Mouse (Mus musculus) embryonic facial prominence, embryonic 13.5 days (tissue): Measurements from ENCODE around the gene Cnfn. TPM values are rescaled to one million over a fixed set of nuclear protein-coding genes. Genes with fewer than 3 reads are reported as not detected.

Experiments used
- ATAC-seq: fragments of 200-750 bp; cut with Nextera tagmentation; 2 replicates; pipeline ENCODE4 v1.8.0; 2017; ENCODE audit warnings: low read depth; ENCODE audit not compliant: insufficient number of reproducible peaks, insufficient read depth, low FRiP score, low TSS enrichment
- H3K27ac ChIP-seq: fragments of 300-500 bp; sonication (generic); 2 replicates; pipeline ENCODE4 v1.5.1; 2015; ENCODE audit warnings: moderate library complexity, mild to moderate bottlenecking, inconsistent platforms
- H3K27me3 ChIP-seq: fragments of 300-500 bp; sonication (generic); 2 replicates; pipeline ENCODE4 v1.6.1; 2015; ENCODE audit warnings: mild to moderate bottlenecking, inconsistent platforms
- H3K36me3 ChIP-seq: fragments of 300-500 bp; sonication (generic); 2 replicates; pipeline ENCODE4 v1.6.1; 2015; ENCODE audit warnings: mild to moderate bottlenecking, inconsistent platforms
- H3K4me1 ChIP-seq: fragments of 300-500 bp; sonication (generic); 2 replicates; pipeline ENCODE4 v1.6.1; 2015; ENCODE audit warnings: inconsistent platforms
- H3K4me2 ChIP-seq: fragments of 300-500 bp; sonication (generic); 2 replicates; pipeline ENCODE4 v1.6.1; 2015; ENCODE audit warnings: moderate library complexity, mild to moderate bottlenecking, inconsistent platforms
- H3K4me3 ChIP-seq: fragments of 300-500 bp; sonication (generic); 2 replicates; pipeline ENCODE4 v1.5.1; 2015; ENCODE audit warnings: mild to moderate bottlenecking, inconsistent platforms
- H3K9ac ChIP-seq: fragments of 300-500 bp; sonication (generic); 2 replicates; pipeline ENCODE4 v1.6.1; 2015; ENCODE audit warnings: mild to moderate bottlenecking, inconsistent platforms
- H3K9me3 ChIP-seq: fragments of 300-500 bp; sonication (generic); 2 replicates; pipeline ENCODE4 v1.6.1; 2016; ENCODE audit warnings: inconsistent platforms
- WGBS: fragments of 180-500 bp; shearing (Covaris S2); methylation state at CpG from one replicate; pipeline ENCODE4 v1.1.7; 2015; ENCODE audit warnings: mixed read lengths; 5-methylcytosine and 5-hydroxymethylcytosine counted together
- polyA plus RNA-seq: library from polyadenylated mRNA; unstranded; fragments of >200 nt; fragmentation: Nextera tagmentation; extraction: Ambion mirVana; gene quantifications from 2 replicates; pipeline ENCODE4 v1.2.1, GENCODE M21; 2015

Gene Cnfn
- polyA plus RNA-seq, 1 experiment from 2014 or later: 7.0 TPM

GRCm38 (mm10) chr7:25388916-25389315, 19.4 kb upstream of the Cnfn start:
- no peak overlapping the region for H3K4me2 ChIP-seq
- H3K4me1 ChIP-seq: peaks cover 29% of the 10 kb centered on the region
- no peaks in the 10 kb centered on the region for H3K27me3 ChIP-seq
- 90% methylated on average over 7 of the region's 7 CpGs for WGBS
- ATAC-seq: no peak
- no peaks in the 10 kb centered on the region for H3K9me3 ChIP-seq
- peaks cover 38% of the 10 kb centered on the region for H3K36me3 ChIP-seq
- H3K9ac ChIP-seq: no peak overlapping the region
- no peak overlapping the region for H3K4me3 ChIP-seq
- no peak overlapping the region for H3K27ac ChIP-seq

GRCm38 (mm10) chr7:25387811-25388440, 18.4 kb upstream of the Cnfn start:
- ATAC-seq: no peak
- Histone ChIP-seq H3K4me3 (no peak overlapping the region), H3K9me3 (no peaks in the 10 kb centered on the region), H3K27me3 (no peaks in the 10 kb centered on the region), H3K4me1 (peaks cover 19% of the 10 kb centered on the region), H3K4me2 (no peak overlapping the region), H3K36me3 (peaks cover 47% of the 10 kb centered on the region), H3K27ac (no peak overlapping the region), H3K9ac (no peak overlapping the region)
- 91% methylated on average over 18 of the region's 18 CpGs for WGBS

DNA sequence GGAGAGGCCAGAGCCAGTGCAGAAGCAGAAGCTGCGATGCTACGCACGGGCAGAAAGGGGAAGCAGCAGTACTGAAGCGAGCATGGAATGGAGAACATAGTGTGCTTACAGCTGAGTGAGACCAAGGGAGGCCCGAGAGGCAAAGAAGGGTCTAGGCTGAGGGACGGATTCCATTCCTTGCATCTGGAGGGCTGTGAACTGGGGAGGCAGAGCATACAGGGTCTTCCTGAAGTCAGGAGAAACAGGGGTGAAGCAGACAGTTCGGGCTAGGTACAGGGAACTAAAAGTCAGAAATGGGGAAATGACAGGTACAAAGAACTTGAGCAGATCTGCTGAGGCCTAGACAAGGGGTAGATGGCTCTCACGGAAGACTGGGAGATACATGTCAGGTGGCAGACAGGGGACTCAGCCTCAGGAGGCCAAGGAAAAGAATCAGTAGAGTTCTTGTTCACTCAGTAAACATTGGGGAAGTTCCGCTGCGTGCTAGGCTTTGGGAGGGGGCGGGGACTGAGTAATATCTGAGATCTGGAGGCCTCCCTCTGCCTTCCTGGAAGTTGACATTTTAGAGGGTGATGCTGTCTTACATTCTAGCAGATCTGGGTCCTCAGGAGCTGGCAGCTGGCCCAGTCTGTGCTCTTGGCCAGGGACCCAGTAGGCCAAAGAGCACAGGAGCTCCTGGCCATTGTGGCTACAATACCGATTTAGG, 16.5 kb upstream of the Cnfn start:
- Histone ChIP-seq H3K27ac (peak overlapping the region; percentile 24), H3K9me3 (no peaks in the 10 kb centered on the region), H3K4me2 (no peak overlapping the region), H3K9ac (no peak overlapping the region; the same call in 1 of the 2 replicates), H3K27me3 (no peaks in the 10 kb centered on the region), H3K4me3 (no peak overlapping the region), H3K36me3 (peaks cover 59% of the 10 kb centered on the region), H3K4me1 (peaks cover 14% of the 10 kb centered on the region)
- WGBS: 82% methylated on average over 12 of the region's 12 CpGs
- no peak for ATAC-seq

DNA sequence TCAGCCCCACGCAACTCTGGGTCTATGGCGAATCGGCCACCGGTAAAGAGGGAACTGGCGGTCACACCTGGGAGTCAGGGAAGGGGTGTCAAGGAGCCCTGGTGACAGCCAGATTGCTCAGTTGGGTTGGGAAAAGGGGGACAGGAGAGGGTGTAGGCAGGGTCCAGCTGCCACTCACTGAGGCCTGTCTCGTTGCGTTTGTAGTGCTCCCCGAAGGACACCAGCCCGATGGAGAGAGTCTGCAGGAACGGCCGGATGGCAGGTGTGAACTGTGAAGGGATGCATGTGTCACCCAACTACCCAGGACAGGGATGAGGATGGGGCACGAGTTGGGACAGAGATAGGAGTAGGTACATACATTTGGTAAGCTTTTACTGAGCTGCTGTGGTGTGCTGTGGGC, 15.7 kb upstream of the Cnfn start:
- 93% methylated on average over 12 of the region's 12 CpGs for WGBS
- H3K9me3 ChIP-seq: no peaks in the 10 kb centered on the region
- H3K4me2 ChIP-seq: no peak overlapping the region
- no peak overlapping the region for H3K9ac ChIP-seq
- no peak overlapping the region for H3K4me3 ChIP-seq
- peaks cover 59% of the 10 kb centered on the region for H3K36me3 ChIP-seq
- no peak overlapping the region for H3K27ac ChIP-seq
- peaks cover 6% of the 10 kb centered on the region; the same call in 1 of the 2 replicates for H3K27me3 ChIP-seq
- no peak for ATAC-seq
- peaks cover 11% of the 10 kb centered on the region for H3K4me1 ChIP-seq

GRCm38 (mm10) chr7:25384818-25385217, 15.3 kb upstream of the Cnfn start:
- H3K9me3 ChIP-seq: no peaks in the 10 kb centered on the region
- peaks cover 59% of the 10 kb centered on the region for H3K36me3 ChIP-seq
- H3K4me1 ChIP-seq: peaks cover 11% of the 10 kb centered on the region
- ATAC-seq: no peak
- H3K27ac ChIP-seq: no peak overlapping the region
- no peak overlapping the region for H3K9ac ChIP-seq
- 90% methylated on average over 9 of the region's 9 CpGs for WGBS
- no peak overlapping the region for H3K4me3 ChIP-seq
- H3K27me3 ChIP-seq: peaks cover 6% of the 10 kb centered on the region; the same call in 1 of the 2 replicates
- H3K4me2 ChIP-seq: no peak overlapping the region

GRCm38 (mm10) chr7:25384318-25384717, 14.8 kb upstream of the Cnfn start:
- peaks cover 11% of the 10 kb centered on the region; the same call in 1 of the 2 replicates for H3K4me1 ChIP-seq
- H3K9ac ChIP-seq: no peak overlapping the region
- H3K9me3 ChIP-seq: no peaks in the 10 kb centered on the region
- no peak for ATAC-seq
- peaks cover 59% of the 10 kb centered on the region for H3K36me3 ChIP-seq
- no peak overlapping the region for H3K4me2 ChIP-seq
- H3K27ac ChIP-seq: no peak overlapping the region
- H3K4me3 ChIP-seq: no peak overlapping the region
- peaks cover 6% of the 10 kb centered on the region; the same call in 1 of the 2 replicates for H3K27me3 ChIP-seq
- 84% methylated on average over 13 of the region's 13 CpGs for WGBS

- peaks cover 59% of the 10 kb centered on the region for H3K36me3 ChIP-seq
These were observed 14.4 kb upstream of the Cnfn start for GRCm38 (mm10) chr7:25383891-25384290.

DNA sequence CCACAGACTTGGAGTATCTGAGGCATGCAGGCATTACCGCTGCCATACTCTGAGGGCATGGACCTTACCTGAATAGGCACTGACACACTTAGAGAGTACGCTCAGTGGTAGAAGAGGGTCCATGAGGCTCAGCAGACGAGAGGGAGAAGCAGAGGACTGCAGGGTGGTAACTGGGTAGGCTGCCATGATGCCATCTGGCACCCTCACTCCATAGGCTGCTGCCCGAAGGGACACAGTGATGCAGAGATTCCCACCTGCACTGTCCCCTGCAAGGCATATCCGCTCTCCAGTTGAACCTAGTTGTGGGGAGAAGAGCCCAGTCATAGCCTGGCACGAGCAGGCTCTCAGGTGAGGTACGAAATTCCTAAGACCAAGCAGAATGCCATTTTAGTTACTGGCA, 13.9 kb upstream of the Cnfn start:
- Histone ChIP-seq H3K9ac (0 out of 2 replicates have a peak overlapping the region, but pooled peaks have one; percentile 2), H3K27me3 (peaks cover 6% of the 10 kb centered on the region; the same call in 1 of the 2 replicates), H3K27ac (no peak overlapping the region), H3K9me3 (no peaks in the 10 kb centered on the region), H3K4me1 (peaks cover 14% of the 10 kb centered on the region; the same call in 1 of the 2 replicates), H3K4me3 (no peak overlapping the region), H3K4me2 (no peak overlapping the region), H3K36me3 (peaks cover 58% of the 10 kb centered on the region)
- ATAC-seq: no peak
- WGBS: 91% methylated on average over 7 of the region's 7 CpGs

More at GRCm38 (mm10) chr7:25383891-25384290, 14.4 kb upstream of the Cnfn start:
- no peaks in the 10 kb centered on the region for H3K9me3 ChIP-seq
- H3K4me3 ChIP-seq: no peak overlapping the region
- no peak for ATAC-seq
- peaks cover 6% of the 10 kb centered on the region; the same call in 1 of the 2 replicates for H3K27me3 ChIP-seq
- H3K9ac ChIP-seq: no peak overlapping the region
- H3K4me1 ChIP-seq: peaks cover 14% of the 10 kb centered on the region; the same call in 1 of the 2 replicates
- WGBS: 82% methylated on average over 4 of the region's 4 CpGs
- H3K27ac ChIP-seq: no peak overlapping the region
- no peak overlapping the region for H3K4me2 ChIP-seq

DNA sequence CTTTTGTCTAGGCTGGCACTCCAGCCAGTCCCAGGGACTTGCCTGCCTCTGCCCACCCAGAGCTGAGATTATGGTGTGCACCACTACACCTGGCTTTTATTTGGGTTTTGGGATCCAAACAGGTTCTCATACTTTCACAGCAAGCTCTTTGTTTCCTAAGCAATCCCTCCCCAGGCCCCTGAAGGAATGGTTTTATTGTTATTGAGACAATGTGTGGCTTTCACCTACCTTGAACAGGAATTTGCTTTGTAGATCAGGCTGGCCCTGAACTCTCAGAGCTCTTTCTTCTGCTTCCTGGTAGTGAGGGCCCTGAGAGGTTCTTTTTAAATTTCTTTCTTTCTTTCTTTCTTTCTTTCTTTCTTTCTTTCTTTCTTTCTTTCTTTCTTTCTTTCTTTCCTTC, 13.0 kb upstream of the Cnfn start:
- Histone ChIP-seq H3K4me3 (no peak overlapping the region), H3K27ac (no peak overlapping the region), H3K4me2 (no peak overlapping the region), H3K4me1 (peaks cover 14% of the 10 kb centered on the region; the same call in 1 of the 2 replicates), H3K9me3 (no peaks in the 10 kb centered on the region), H3K27me3 (peaks cover 6% of the 10 kb centered on the region; the same call in 1 of the 2 replicates), H3K36me3 (peaks cover 50% of the 10 kb centered on the region), H3K9ac (no peak overlapping the region)
- no peak for ATAC-seq

DNA sequence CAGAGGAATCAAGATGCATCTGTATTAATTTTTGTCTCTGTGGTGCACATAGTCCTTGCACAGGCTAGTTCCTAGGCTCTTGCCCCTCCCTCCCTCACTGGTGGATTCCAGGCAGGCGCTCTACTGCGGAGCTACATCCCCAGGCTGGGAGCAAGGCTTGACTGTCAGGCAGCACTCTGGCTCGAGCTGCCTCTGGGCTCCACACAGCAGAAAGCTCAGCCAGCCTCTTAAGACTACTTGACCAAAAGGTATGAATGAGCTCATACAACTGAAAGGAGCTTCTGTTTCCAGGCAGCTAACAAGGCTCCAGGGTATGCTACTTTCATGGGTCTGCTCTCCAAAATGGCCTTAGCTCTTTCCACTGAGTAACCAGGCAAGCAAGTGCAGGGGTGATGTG, 11.8 kb upstream of the Cnfn start:
- Histone ChIP-seq H3K4me1 (peaks cover 22% of the 10 kb centered on the region; the same call in 1 of the 2 replicates), H3K9ac (no peak overlapping the region), H3K9me3 (no peaks in the 10 kb centered on the region), H3K4me3 (no peak overlapping the region), H3K36me3 (peaks cover 44% of the 10 kb centered on the region), H3K27ac (no peak overlapping the region), H3K4me2 (no peak overlapping the region), H3K27me3 (peaks cover 6% of the 10 kb centered on the region)
- ATAC-seq: no peak
- 19% methylated on average over 3 of the region's 3 CpGs for WGBS

DNA sequence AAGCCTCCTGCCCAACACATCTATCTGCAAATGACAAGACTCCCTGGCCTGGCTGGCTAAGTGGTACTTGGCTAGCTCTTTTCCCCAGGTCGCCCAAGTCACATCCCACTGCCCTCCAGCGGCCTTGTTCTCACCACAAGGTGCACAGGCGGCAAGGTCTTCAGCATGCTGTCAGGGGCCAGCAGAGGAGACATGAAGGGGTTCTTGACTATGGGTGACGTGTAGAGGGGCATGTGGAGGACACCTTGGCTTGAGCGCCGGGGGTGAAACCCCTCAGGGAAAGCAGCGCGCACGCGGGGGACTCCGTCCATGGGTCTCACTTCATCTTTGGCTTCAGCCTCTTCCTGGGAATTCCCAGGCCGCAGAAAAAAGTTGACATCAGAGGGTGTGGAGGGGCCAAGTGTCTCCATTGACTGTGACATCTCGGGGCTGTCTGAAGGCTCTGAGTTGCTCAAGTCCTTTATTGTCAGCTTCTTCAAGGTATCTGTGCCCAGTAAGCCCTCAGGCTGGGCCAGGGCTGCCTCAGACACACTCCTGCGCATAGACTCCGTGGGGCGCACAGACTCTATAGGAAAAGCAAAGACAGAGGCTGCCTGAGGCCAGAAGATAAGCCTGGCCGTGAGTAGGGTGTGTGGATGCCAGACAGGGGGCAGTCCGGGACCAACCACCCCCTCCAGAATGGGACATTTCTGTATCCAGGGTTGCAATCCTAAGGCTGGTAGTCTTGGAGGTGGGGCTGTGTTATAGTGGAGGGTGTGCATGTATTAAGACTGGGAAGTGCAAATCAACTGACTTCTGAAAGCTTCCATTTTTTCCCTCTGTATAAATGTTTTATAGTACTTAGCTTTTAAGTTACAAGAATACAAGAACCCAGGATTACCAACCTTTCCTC, 11.1 kb upstream of the Cnfn start:
- H3K27ac ChIP-seq: no peak overlapping the region
- H3K4me2 ChIP-seq: peak overlapping the region; percentile 82
- peaks cover 22% of the 10 kb centered on the region; the same call in 1 of the 2 replicates for H3K4me1 ChIP-seq
- peaks cover 6% of the 10 kb centered on the region for H3K27me3 ChIP-seq
- H3K4me3 ChIP-seq: peak overlapping the region; percentile 45
- H3K9ac ChIP-seq: peak overlapping the region; percentile 72
- ATAC-seq: no peak
- H3K36me3 ChIP-seq: peaks cover 38% of the 10 kb centered on the region
- WGBS: 52% methylated on average over 18 of the region's 18 CpGs
- no peaks in the 10 kb centered on the region for H3K9me3 ChIP-seq
